In the genomic region with DNA sequence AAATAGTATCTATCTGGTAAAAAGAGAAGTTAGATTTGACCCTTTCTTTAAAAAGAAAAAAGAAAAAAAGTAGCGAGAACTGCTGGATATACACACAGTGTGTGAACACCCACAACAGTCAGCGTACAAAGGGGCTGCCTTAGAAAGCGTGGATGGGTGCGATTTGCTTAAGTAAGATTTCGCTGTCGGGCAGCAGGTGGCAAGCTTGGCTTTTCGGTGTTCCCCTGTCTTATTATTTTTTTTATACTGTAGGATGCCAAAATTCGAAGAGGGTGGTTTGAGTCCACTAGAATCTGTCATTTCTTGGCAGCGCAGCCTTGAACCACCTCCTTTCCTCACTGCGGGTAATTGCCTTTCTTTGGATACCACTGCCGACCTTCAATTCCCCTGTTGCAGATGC, we compare ENCODE assay signal across 8 mouse cellular contexts.
DNase-seq lines count a peak whose midpoint lies in the region; ATAC-seq lines count a peak whose summit lies in the region.

No protein-coding gene starts in this region.

- ATAC-seq in erythroblast, adult 5-6 weeks (replicated peaks; ENCODE audit: low FRiP score, poor library complexity, severe bottlenecking), result no peak

- peak; percentile 33 for DNase-seq in adrenal gland, adult 2 months
- DNase-seq in adrenal gland, adult 8-10 months, result no peak
- peak; percentile 43 for DNase-seq in layer of hippocampus, adult 11-12 months (ENCODE audit: low spot score)
- no peak for DNase-seq in layer of hippocampus, adult 9-10 months (ENCODE audit: low spot score)
- peak; percentile 23 to 46 for DNase-seq in layer of hippocampus, adult 8-10 months (ENCODE audit: low spot score in 2 of 2)
- DNase-seq in right cerebral cortex, postnatal 10 days (ENCODE audit: low spot score in 2 of 2), result peak; percentile 80 to 84
- DNase-seq in ovary, adult 18-20 months (ENCODE audit: low spot score), result no peak

Comparison
In these comparisons a context has a peak if more than half of its experiments do, and no peak if none do; other contexts are left out.
1. DNase-seq: peak in adrenal gland, adult 2 months (single experiment), layer of hippocampus, adult 11-12 months (single experiment), layer of hippocampus, adult 8-10 months (2 of 2) and right cerebral cortex, postnatal 10 days (2 of 2); none in adrenal gland, adult 8-10 months (single experiment), layer of hippocampus, adult 9-10 months (single experiment) and ovary, adult 18-20 months (single experiment).